Mouse (Mus musculus): ENCODE data around the gene Rpp14.

GRCm38 (mm10) chr14:8038150-8038549, 42.0 kb upstream of the Rpp14 start:
- TF ChIP-seq CTCF (IDR thresholded peaks at IDR 0.05; ENCODE audit: low read depth, low read length) (no peak), POLR2A (IDR thresholded peaks at IDR 0.05; ENCODE audit: borderline replicate concordance, low read depth, low read length) (no peak)

All from bone marrow macrophage, adult 2 months (primary cell).